Mouse (Mus musculus) forebrain, embryonic 11.5 days (tissue): ENCODE data around the gene 4931406C07Rik. TPM values are rescaled to one million over a fixed set of nuclear protein-coding genes. Genes with fewer than 3 reads are reported as not detected.
"Not testable (repeated sequence)": the region's sequence is repeated elsewhere in the genome, so short reads cannot be mapped to it uniquely, and the experiment has no call there.

ENCODE experiments used
- ATAC-seq: fragments of 200-750 bp; cut with Nextera tagmentation; replicated peaks from 2 replicates; pipeline ENCODE4 v1.8.0; 2017; ENCODE audit warnings: moderate TSS enrichment; ENCODE audit not compliant: low FRiP score
- DNase-seq: peaks from one replicate; pipeline ENCODE4 v3.0.0-alpha.2; 2017; ENCODE audit warnings: low spot score
- H3K27ac ChIP-seq: fragments of 300-500 bp; sonication (generic); 2 replicates; pipeline ENCODE4 v1.5.1; 2014; ENCODE audit warnings: low read depth, low read length
- H3K27me3 ChIP-seq: fragments of 300-500 bp; sonication (generic); 2 replicates; pipeline ENCODE4 v1.6.1; 2014; ENCODE audit warnings: mild to moderate bottlenecking, low read length, mixed read lengths; ENCODE audit not compliant: control insufficient read depth, insufficient read depth
- H3K36me3 ChIP-seq: fragments of 300-500 bp; sonication (generic); 2 replicates; pipeline ENCODE4 v1.6.1; 2014; ENCODE audit warnings: mild to moderate bottlenecking, low read length, moderate library complexity, mixed read lengths; ENCODE audit not compliant: control insufficient read depth, insufficient read depth
- H3K4me1 ChIP-seq: fragments of 300-500 bp; sonication (generic); replicated peaks from 2 replicates; pipeline ENCODE4 v1.6.1; 2014; ENCODE audit warnings: low read length, mixed read lengths; ENCODE audit not compliant: control insufficient read depth, insufficient read depth
- H3K4me2 ChIP-seq: fragments of 300-500 bp; sonication (generic); 2 replicates; pipeline ENCODE4 v1.6.1; 2014; ENCODE audit warnings: low read depth, mild to moderate bottlenecking, low read length, moderate library complexity, mixed read lengths; ENCODE audit not compliant: severe bottlenecking
- H3K4me3 ChIP-seq: fragments of 300-500 bp; sonication (generic); 2 replicates; pipeline ENCODE4 v1.5.1; 2014; ENCODE audit warnings: low read depth, low read length
- H3K9ac ChIP-seq: fragments of 300-500 bp; sonication (generic); 2 replicates; pipeline ENCODE4 v1.6.1; 2014; ENCODE audit warnings: low read length
- H3K9me3 ChIP-seq: fragments of 300-500 bp; sonication (generic); 2 replicates; pipeline ENCODE4 v1.6.1; 2016; ENCODE audit warnings: low read length, mixed read lengths; ENCODE audit not compliant: control insufficient read depth
- WGBS: fragments of 180-500 bp; shearing (Covaris S2); extraction: QIAGEN DNeasy Blood & Tissue Kit; methylation state at CpG from one replicate; pipeline ENCODE4 v1.1.7; 2014; 5-methylcytosine and 5-hydroxymethylcytosine counted together
- polyA plus RNA-seq: library from polyadenylated mRNA; unstranded; fragments of >200 nt; fragmentation: Nextera tagmentation; extraction: Ambion mirVana; gene quantifications from 2 replicates; pipeline ENCODE4 v1.2.1, GENCODE M21; 2014

The 4931406C07Rik gene
- 5.2 and 6.3 TPM in 2 replicates for polyA plus RNA-seq

GRCm38 (mm10) chr9:15306398-15307119 lies at the start of gene 4931406C07Rik:
Gene 4931406C07Rik, minus strand, starts transcription at chr9:15306448.
- peak within 1 kb of the TSS; percentile 84 for H3K27ac ChIP-seq
- under 1% methylated on average over 35 of the region's 35 CpGs for WGBS
- peak within 1 kb of the TSS; percentile 85 for H3K4me2 ChIP-seq
- peak within 1 kb of the TSS; percentile 91 for H3K9ac ChIP-seq
- peaks cover 11% of the 10 kb centered on the region; the same call in 1 of the 2 replicates for H3K4me1 ChIP-seq
- peak within 1 kb of the TSS; percentile 70 for H3K4me3 ChIP-seq
- H3K27me3 ChIP-seq, result no peaks in the 10 kb centered on the region
- DNase-seq (no peak), ATAC-seq (peak; percentile 85)
- H3K36me3 ChIP-seq, result peaks cover 11% of the 10 kb centered on the region
- H3K9me3 ChIP-seq, result no peaks in the 10 kb centered on the region

- H3K4me2 ChIP-seq, result no peak overlapping the region
- H3K27me3 ChIP-seq, result no peaks in the 10 kb centered on the region
- ATAC-seq (no peak), DNase-seq (no peak)
- H3K36me3 ChIP-seq, result peaks cover 4% of the 10 kb centered on the region; the same call in 1 of the 2 replicates
- WGBS, result 70% methylated on average over 2 of the region's 2 CpGs
- no peak overlapping the region for H3K9ac ChIP-seq
- no peak overlapping the region for H3K4me3 ChIP-seq
- H3K4me1 ChIP-seq, result no peaks in the 10 kb centered on the region
- H3K27ac ChIP-seq, result no peak overlapping the region
- no peaks in the 10 kb centered on the region for H3K9me3 ChIP-seq
These were observed 43.7 kb upstream of the 4931406C07Rik start for GRCm38 (mm10) chr9:15349925-15350324.

- WGBS, result 95% methylated on average over 4 of the region's 4 CpGs
- Histone ChIP-seq H3K4me2 (no peak overlapping the region), H3K9me3 (no peaks in the 10 kb centered on the region), H3K4me3 (no peak overlapping the region), H3K27ac (no peak overlapping the region), H3K9ac (no peak overlapping the region), H3K36me3 (peaks cover 23% of the 10 kb centered on the region), H3K4me1 (no peaks in the 10 kb centered on the region), H3K27me3 (no peaks in the 10 kb centered on the region)
- no peak for ATAC-seq
- DNase-seq, result no peak
These were observed 31.5 kb upstream of the 4931406C07Rik start for GRCm38 (mm10) chr9:15337776-15338175.

- 89% methylated on average over 2 of the region's 2 CpGs for WGBS
- Histone ChIP-seq H3K36me3 (peaks cover 34% of the 10 kb centered on the region), H3K4me1 (no peaks in the 10 kb centered on the region)
These were observed 12.0 kb upstream of the 4931406C07Rik start for GRCm38 (mm10) chr9:15318170-15318742.

GRCm38 (mm10) chr9:15317223-15318169 lies 11.2 kb upstream of the 4931406C07Rik start:
- 69% methylated on average over 5 of the region's 5 CpGs for WGBS
- H3K9me3 ChIP-seq, result no peaks in the 10 kb centered on the region
- no peak overlapping the region for H3K9ac ChIP-seq
- DNase-seq, result no peak
- H3K4me3 ChIP-seq, result no peak overlapping the region
- H3K27ac ChIP-seq, result no peak overlapping the region
- H3K36me3 ChIP-seq, result peaks cover 36% of the 10 kb centered on the region
- no peaks in the 10 kb centered on the region for H3K4me1 ChIP-seq
- no peaks in the 10 kb centered on the region for H3K27me3 ChIP-seq
- H3K4me2 ChIP-seq, result no peak overlapping the region
- ATAC-seq, result no peak

More at GRCm38 (mm10) chr9:15318170-15318742, 12.0 kb upstream of the 4931406C07Rik start:
- H3K4me3 ChIP-seq, result no peak overlapping the region
- no peak overlapping the region for H3K4me2 ChIP-seq
- H3K9ac ChIP-seq, result no peak overlapping the region
- DNase-seq (no peak), ATAC-seq (peak; percentile 15; the same call in 1 of the 2 replicates)
- H3K27me3 ChIP-seq, result no peaks in the 10 kb centered on the region
- no peaks in the 10 kb centered on the region for H3K9me3 ChIP-seq
- no peak overlapping the region for H3K27ac ChIP-seq

- not testable (repeated sequence) for H3K27me3 ChIP-seq, H3K4me3 ChIP-seq, H3K9ac ChIP-seq, H3K4me2 ChIP-seq, H3K9me3 ChIP-seq, DNase-seq, H3K27ac ChIP-seq, H3K4me1 ChIP-seq
- 100% methylated on average over 1 of the region's 2 CpGs for WGBS
- ATAC-seq, result 0 out of 2 replicates have a peak, but pooled peaks have one; percentile 49
- H3K36me3 ChIP-seq, result peaks cover 39% of the 10 kb centered on the region
These were observed 10.0 kb upstream of the 4931406C07Rik start for GRCm38 (mm10) chr9:15316296-15316695.

- no peaks in the 10 kb centered on the region for H3K27me3 ChIP-seq
- H3K27ac ChIP-seq, result no peak overlapping the region
- no peak for ATAC-seq
- H3K4me1 ChIP-seq, result no peaks in the 10 kb centered on the region
- 95% methylated on average over 1 of the region's 1 CpGs for WGBS
- H3K9ac ChIP-seq, result no peak overlapping the region
- H3K4me3 ChIP-seq, result no peak overlapping the region
- no peaks in the 10 kb centered on the region for H3K9me3 ChIP-seq
- no peak for DNase-seq
- H3K4me2 ChIP-seq, result no peak overlapping the region
- H3K36me3 ChIP-seq, result peaks cover 42% of the 10 kb centered on the region
These were observed 8.4 kb upstream of the 4931406C07Rik start for GRCm38 (mm10) chr9:15314619-15315018.

- DNase-seq, result no peak
- 90% methylated on average over 5 of the region's 5 CpGs for WGBS
These were observed 7.4 kb upstream of the 4931406C07Rik start for GRCm38 (mm10) chr9:15313633-15314032.

More at GRCm38 (mm10) chr9:15313633-15314032, 7.4 kb upstream of the 4931406C07Rik start:
- Histone ChIP-seq H3K27ac (no peak overlapping the region), H3K4me2 (no peak overlapping the region), H3K27me3 (no peaks in the 10 kb centered on the region), H3K9me3 (no peaks in the 10 kb centered on the region), H3K36me3 (peaks cover 50% of the 10 kb centered on the region), H3K4me1 (peaks cover 6% of the 10 kb centered on the region; the same call in 1 of the 2 replicates), H3K9ac (no peak overlapping the region), H3K4me3 (no peak overlapping the region)
- no peak for ATAC-seq
